Mouse (Mus musculus) skeletal muscle tissue, adult 2 months (tissue): ENCODE measurements around the gene Otop3.

Source experiments
- DNase-seq: peaks from one replicate; pipeline ENCODE4 v3.0.0-alpha.2; 2012; ENCODE audit warnings: low read depth, low spot score

Otop3 gene

GRCm38 (mm10) chr11:115334531-115334930, at the start of gene Otop3:
Gene Otop3 (plus strand): TSS chr11:115334731.
- DNase-seq, result no peak

- no peak for DNase-seq
Observed at GRCm38 (mm10) chr11:115285282-115285681, 49.2 kb upstream of the Otop3 start.

GRCm38 (mm10) chr11:115286201-115286993, 48.1 kb upstream of the Otop3 start:
- peak; percentile 86 for DNase-seq

GRCm38 (mm10) chr11:115287386-115287785, 47.1 kb upstream of the Otop3 start:
- no peak for DNase-seq

- DNase-seq, result no peak
Observed at GRCm38 (mm10) chr11:115288305-115288704, 46.2 kb upstream of the Otop3 start.

GRCm38 (mm10) chr11:115289885-115290284, 44.6 kb upstream of the Otop3 start:
- no peak for DNase-seq

- DNase-seq, result no peak
Observed at GRCm38 (mm10) chr11:115290314-115290713, 44.2 kb upstream of the Otop3 start.

- DNase-seq, result peak; percentile 81
Observed at GRCm38 (mm10) chr11:115290919-115291318, 43.6 kb upstream of the Otop3 start.

- no peak for DNase-seq
Observed at GRCm38 (mm10) chr11:115291503-115291902, 43.0 kb upstream of the Otop3 start.

GRCm38 (mm10) chr11:115292631-115293375, 41.7 kb upstream of the Otop3 start:
- DNase-seq, result no peak

GRCm38 (mm10) chr11:115295939-115296338, 38.6 kb upstream of the Otop3 start:
- no peak for DNase-seq

GRCm38 (mm10) chr11:115296471-115297210, 37.9 kb upstream of the Otop3 start:
- DNase-seq, result no peak

- no peak for DNase-seq
Observed at GRCm38 (mm10) chr11:115297214-115297826, 37.2 kb upstream of the Otop3 start, which contains the start of gene Fads6. Gene Fads6 (minus strand): TSS chr11:115297663.

- DNase-seq, result no peak
Observed at GRCm38 (mm10) chr11:115298160-115298559, 36.4 kb upstream of the Otop3 start.

- no peak for DNase-seq
Observed at GRCm38 (mm10) chr11:115300745-115301144, 33.8 kb upstream of the Otop3 start.

GRCm38 (mm10) chr11:115301351-115301750, 33.2 kb upstream of the Otop3 start:
- no peak for DNase-seq

- DNase-seq, result no peak
Observed at GRCm38 (mm10) chr11:115303167-115303566, 31.4 kb upstream of the Otop3 start.

GRCm38 (mm10) chr11:115306863-115307262, 27.7 kb upstream of the Otop3 start, which contains the start of gene Otop2:
Gene Otop2 (plus strand): TSS chr11:115307163.
- DNase-seq, result no peak

GRCm38 (mm10) chr11:115308781-115309180, 25.8 kb upstream of the Otop3 start:
- no peak for DNase-seq

GRCm38 (mm10) chr11:115314249-115314648, 20.3 kb upstream of the Otop3 start:
- no peak for DNase-seq

- no peak for DNase-seq
Observed at GRCm38 (mm10) chr11:115317204-115317603, 17.3 kb upstream of the Otop3 start.
